Mouse (Mus musculus) mature B cell (primary cell): Measurements from ENCODE around the gene Zfand4.
"Not testable (repeated sequence)": the region's sequence is repeated elsewhere in the genome, so short reads cannot be mapped to it uniquely, and the experiment has no call there.

Experiments used
- in situ Hi-C: fragments of 300-500 bp; cut with MboI; formaldehyde crosslinking; loops from 2 replicates; pipeline ENCODE4 v1.14.3; 2019

Zfand4 gene

DNA sequence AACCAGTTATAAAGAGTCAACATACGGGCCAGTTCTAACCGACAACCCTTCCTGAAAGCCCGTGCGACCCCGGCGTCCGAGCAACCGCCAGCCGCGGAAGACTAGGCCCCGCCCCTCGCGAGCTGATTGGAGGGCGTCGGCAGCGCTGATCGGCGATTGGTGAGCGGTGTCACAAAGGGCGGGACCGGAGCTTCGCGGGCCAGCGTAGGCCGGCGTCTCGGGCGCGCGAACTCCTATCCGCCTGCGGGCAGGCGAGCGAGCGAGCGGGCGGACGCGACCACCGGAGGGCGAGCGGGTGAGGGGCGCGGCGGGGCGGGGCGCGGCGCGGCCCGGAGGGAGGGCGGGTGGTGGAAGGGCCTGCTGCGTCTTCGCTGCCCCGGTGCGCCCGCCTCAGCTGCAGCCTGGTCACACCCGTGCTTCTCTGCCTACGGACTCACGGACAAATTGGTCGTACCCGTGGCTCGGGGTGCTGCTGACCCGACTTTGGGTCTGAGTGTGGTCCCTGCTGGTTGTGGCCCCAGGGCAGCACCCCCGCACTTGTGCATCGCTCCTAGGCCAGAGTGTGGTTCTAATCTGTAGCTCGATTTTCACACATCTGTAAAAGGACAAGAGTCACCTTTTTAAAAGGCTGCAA lies at the start of gene Zfand4:
Gene Zfand4 (plus strand): TSS at position 205 of the 634 bp plus-strand sequence.
- in situ Hi-C loops = no loop called here

DNA sequence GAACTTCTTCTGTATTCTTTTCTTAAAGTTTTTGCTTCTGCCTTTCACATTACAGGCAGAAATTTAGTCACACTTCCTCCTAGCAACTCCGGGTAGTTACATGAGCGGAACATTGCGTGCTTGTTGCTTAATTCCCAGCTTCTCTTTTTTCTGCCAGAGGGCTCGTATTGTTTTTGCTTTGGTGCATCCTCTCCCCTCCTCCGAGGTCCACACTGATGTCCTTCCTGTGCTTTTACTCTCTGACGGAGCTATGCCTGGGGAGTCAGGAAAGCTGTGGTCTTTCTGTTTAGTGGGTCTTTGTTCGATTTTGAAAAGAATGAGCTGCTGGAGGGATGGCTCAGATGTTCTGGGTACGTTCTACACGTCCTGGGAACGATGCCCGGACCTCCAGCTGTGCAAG lies 36.3 kb upstream of the Zfand4 start:
- in situ Hi-C loops = no loop called here

DNA sequence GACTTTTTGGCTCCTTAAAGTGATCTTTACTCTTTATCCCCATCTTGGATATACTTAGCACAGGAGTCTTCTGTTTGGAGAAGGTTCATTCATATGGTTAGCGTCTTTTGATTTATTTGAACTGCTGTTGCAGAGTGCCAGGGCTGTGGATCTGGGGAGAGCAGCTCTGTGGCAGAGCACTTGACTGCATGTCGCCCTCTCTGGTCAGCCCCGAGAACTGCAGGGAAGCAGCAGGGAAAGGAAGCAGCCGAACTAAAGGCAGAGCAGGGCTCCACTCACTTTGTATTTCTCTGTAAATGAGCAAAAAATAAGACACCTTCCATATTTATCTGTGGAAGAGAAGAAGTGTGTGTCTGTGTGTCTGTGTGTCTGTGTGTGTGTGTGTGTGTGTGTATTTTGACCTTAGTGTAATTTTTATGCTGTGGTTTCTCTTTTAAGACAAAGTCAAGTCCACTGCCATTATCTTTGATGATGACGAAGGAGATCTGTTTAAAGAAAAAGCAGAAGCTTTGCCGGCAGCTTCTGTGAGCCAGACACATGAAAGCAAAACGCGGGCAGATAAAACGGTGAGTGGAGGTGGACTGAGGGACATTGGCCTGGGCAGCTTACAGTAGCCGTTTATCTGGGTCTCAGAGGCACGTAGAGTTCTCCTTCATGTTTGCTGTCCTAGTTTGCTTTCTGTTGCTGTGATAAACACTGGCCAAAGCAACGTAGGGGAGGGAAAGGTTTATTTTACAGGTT lies 35.1 kb upstream of the Zfand4 start:
- in situ Hi-C loops = no loop called here

DNA sequence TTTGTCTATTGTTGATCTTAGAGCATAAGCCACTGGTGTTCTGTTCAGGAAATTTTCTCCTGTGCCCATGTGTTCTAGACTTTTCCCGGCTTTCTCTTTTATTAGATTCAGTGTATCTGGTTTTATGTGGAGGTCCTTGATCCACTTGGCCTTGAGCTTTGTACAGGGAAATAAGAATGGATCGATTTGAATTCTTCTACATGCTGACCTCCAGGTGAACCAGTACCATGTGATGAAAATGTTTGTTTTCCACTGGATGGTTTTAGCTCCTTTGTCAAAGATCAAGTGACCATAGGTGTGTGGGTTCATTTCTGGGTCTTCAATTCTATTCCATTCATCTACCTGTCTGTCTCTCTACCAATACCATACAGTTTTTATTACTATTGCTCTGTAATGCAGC lies 29.2 kb upstream of the Zfand4 start:
- in situ Hi-C loops = not testable (repeated sequence)

DNA sequence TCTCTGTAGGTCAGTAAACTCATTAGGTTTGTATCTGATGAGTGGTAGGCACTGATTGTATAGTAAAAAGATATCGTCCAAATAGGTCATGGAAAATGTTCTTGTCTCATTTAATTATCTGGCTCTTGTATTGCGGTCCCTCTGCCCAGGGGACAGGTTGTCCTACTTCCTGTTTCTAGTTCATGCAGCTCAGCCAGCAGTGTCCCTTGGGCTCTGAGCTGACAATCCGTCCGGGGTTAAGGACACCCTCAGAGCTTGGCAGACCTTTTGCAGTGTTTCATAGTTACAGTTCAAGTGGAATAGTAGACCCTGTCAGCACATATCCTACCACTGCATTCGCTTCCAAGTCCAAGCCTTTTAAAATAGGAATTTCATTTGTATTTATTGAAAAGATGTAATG lies 28.7 kb upstream of the Zfand4 start:
- in situ Hi-C loops = no loop called here

DNA sequence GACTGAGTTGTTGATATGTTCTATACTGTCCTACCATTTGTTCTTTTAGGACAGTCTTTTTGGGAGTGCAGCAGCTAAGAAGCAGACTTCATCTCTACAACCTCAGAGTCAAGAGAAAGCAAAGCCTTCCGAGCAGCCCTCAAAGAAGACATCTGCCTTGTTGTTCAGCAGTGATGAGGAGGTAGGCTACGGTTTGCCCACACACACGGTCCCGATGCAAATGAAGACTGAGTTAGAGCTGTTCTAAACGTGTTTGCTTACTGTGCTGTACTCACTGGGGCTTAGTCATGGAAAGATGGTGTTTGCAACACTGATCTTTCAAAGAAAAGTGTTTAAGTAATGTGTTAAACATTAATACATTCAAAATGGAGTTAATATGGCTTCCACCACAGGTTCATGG lies 25.9 kb upstream of the Zfand4 start:
- in situ Hi-C loops = no loop called here

DNA sequence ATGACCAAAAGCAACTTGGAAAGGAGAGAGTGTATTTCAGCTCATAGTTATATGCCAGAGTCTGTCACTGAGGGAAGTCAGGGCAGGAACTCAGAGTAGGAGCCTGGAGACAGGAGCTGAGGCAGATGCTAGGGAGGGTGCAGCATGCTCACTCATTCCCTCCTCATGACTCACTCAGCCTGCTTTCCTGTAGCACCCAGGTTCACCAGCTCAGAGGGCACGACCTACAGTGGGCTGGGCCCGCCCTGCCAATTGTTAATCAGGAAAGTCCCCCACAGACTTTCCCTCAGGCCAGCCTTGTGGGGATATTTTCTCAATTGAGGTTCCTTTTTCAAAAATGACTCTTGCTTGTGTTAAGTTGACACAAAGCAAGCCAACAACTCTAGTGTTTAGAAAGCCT lies 23.7 kb upstream of the Zfand4 start:
- in situ Hi-C loops = no loop called here

DNA sequence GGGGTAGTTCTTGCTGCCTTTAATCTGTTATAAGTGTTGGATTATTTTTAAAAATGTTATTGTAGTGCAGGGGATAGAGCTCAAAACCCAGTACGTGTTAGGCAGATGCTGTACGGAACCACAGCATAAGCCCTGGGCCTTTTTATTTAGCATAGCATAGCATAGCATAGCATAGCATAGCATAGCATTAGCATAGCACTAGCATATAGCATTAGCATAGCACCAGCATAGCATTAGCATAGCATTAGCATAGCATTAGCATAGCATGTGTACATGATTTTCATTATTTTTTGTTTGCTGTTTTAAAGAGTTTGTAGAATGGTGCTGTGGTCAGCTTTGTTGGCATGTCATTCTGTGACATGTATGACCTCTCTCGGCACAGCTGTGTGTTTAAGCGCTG lies 4.4 kb upstream of the Zfand4 start:
- in situ Hi-C loops = no loop called here

DNA sequence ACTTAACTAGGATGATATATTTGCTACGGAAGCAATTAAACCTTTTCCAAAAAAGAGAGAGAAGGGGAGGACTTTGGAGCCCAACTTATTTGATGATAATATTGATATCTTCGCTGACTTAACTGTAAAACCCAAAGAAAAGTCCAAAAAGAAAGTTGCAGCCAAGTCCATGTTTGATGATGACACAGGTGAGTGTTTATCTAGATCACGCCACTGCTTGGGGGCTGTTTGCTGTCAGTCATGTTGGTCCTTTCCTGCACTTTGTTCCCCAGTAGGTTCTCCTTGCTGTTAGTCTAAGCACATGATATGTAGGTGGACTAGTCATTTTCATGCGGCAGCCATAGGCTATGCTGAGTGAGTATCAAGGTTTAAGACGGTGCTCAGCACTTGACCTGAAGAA lies 3.5 kb upstream of the Zfand4 start:
- in situ Hi-C loops = no loop called here

DNA sequence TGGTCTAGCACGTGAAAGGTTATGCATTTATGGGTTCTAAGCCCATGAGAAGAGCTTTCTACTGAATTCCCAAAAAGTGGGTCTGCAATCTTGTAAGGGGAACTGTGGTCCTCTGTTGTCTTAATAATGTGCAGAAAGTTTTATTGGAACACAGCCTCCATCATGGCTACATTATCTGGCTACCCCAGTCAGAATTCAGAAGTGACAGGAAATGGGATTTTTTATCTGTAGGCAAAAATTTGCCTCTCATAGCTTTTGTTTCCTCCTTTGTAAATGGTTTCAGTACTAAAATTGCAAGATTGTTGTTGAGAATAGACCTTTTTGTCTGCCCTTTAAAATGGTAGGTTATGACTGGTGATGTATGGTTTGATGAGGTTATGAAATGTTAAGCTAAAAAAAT lies 1.2 kb upstream of the Zfand4 start:
- in situ Hi-C loops = no loop called here

DNA sequence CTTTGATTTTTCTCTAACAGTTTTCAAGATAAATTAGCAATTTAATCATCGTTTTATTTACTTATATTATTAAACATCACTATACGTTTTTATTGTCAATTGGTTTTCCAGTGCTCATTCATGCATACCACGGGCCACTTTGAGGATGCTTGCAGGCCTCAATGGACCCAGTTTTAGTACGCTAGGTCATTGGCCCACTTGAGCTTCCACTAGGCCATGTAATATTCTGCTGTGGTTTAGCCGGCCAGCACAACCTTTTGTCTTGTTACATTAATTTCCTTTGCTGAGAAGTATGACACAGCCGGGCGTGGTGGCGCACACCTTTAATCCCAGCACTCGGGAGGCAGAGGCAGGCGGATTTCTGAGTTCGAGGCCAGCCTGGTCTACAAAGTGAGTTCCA lies 814 bp downstream of the Zfand4 start:
- in situ Hi-C loops = no loop called here

DNA sequence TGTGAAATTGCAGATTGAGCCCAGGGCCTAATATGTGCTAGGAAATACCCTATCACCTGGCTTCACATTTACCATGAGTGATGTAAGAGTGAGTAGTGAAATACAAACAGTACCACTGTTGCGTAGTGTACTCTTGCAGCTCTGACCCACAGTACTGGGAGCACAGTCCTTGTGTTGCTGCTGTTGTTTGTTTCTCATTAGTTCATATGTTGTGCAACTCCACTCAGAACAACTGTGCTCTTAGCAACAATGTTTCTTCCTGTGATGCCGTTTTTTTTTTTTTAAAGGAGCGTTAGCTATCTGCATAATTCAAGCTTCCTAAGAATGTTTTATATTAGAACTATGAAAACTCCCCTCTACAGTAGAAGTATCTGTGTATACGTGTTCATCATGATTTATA lies 1.6 kb downstream of the Zfand4 start:
- in situ Hi-C loops = no loop called here

DNA sequence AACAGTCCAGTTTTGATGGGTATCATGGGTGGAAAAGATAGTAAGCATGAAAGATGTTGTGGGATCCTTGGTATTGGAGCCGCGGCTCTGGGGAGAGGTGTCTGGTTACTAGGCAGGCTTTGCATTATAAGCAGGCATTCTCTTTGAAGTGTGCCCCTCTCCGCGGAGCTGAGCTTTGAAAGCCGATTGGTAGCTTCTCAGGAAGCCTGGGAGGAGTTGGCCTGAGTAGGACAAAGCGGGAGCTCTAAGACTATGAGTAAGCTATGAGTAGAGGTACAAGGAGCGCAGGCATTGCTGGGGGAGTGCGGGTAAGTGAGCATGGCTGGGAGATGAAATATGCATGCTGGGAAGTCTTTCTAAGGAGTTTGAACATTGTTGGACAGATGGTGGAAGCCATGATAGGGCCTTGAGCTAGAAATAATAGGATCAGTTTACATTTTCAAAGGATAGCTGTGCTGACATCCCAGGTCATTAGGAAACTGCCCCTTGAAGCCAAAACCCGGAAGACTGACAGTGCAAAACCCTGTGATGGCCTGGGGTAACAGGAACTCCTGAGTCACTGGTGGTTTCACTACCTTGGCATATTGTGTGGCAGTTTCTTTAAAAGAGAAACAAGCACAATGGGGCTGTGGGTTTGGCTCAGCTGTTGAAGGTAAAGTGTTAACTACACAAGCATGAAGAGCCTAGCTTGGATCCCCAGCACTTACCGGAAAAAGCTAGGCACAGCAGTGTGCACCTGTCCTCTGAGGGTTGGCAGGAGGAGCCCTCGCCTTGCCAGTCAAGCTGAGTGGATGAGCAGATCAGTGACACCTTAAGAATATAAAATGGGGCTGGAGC lies 2.5 kb downstream of the Zfand4 start:
- in situ Hi-C loops = no loop called here

DNA sequence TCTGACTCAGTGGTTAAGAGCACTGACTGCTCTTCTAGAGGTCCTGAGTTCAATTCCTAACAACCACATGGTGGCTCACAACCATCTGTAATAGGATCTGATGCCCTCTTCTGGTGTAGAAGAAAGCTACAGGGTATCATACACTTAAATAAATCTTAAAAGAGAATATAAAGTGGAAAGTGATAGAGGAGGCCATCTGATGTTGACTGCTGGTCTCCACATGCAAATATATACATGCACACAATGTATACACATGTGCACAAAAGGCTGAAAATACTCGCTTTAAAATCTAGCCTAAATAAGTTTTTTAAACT lies 3.0 kb downstream of the Zfand4 start:
- in situ Hi-C loops = no loop called here

DNA sequence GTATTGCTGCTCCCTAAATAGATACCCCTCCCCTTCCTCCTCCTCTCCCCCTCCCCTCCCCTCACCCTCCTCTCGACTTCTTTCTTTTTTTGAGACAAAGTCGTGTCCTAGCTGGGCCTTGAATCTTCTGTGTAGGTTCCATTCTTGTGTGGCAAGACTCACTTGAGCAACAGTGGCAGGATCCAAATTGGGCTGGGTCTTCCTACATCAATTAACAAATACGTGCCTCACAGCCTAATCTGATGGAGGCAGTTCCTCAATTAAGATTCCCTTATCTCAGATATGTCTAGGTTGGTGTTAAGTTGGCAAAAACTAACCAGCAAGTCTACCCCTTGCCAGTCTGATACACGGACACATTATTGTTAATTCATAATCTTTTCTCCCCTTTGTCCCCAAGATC lies 11.7 kb downstream of the Zfand4 start:
- in situ Hi-C loops = no loop called here

DNA sequence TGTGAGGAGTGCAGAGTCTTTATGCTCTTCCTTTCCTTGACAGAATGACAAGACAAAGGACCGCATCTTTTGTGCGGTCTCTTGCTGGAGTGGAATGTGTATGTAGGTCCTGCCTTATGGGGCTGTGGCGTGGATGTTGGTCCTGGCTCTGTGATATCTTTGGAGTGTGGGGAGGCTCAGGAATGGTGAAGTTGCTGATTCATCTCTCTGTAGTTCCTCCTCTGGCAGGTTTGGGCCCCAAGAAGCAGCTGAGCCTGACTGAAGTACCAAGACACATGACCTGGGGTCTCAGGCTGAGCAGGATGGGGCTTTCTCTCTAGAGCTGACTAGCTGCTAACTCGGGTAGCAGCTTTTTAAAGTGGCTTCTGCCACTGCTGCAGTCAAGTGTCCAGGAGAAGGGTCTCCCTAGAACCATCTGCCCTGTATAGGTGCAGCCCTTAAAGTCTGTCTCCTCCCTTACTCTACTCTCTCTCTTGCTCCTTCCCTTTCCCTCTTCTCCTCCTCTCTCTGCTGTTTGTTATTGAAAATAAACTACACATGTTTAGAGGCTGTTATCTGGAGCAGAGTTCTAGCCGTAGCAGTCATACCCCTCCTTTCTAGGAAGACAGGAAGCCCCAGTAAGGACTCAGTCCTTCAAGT lies 14.8 kb downstream of the Zfand4 start:
- in situ Hi-C loops = no loop called here

DNA sequence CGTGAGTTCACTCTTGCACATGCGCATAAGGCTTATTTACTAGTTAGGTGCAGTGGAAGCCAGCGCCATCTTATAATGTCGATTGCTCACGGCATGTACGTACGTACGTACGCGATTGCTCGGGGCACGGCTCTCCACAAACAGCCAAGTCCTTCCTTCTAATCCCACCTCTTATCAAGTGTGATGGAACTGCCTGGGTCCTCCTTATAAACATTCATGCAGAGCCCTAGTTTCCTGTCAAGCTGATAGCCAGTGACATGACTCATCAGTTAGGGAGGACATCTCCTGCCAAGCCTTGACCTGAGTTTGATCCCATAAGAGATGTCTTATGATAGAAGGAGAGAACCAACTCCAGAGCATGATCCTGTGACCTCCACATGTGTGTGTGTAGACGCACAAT lies 17.0 kb downstream of the Zfand4 start:
- in situ Hi-C loops = no loop called here

DNA sequence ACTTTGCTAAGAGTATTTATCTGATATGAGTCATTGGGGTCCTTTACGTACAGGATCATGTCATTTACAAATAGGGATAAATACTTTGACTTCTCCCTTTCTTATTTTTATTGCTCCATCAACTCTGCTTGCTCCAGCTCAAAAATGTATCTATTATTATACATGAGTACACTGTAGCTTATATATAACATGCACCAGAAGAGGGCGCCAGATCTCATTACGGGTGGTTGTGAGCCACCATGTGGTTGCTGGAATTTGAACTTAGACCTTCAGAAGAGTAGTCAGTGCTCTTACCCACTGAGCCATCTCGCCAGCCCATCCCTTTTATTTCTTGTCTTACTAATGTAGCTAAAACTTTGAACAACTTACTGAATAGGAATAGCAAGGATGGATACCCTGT lies 18.5 kb downstream of the Zfand4 start:
- in situ Hi-C loops = no loop called here

DNA sequence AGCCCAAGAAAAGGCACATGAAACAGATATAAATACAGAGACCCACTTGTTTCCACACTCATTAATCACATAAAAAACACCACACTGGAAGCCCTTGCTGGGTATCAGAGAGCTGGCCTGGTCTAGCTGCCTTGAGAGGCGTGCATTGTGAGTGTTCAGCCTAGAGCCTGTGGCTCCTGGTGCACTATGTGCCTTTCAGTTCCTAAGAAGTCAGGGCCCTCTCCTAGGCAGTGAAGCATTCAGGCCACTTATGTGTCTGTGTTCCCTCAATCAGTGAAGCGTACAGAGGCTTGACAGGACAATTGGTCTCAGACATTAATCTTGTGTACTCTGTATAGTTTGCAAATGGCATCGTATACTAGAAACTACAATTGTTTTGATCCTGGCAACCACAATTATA lies 19.3 kb downstream of the Zfand4 start:
- in situ Hi-C loops = no loop called here

DNA sequence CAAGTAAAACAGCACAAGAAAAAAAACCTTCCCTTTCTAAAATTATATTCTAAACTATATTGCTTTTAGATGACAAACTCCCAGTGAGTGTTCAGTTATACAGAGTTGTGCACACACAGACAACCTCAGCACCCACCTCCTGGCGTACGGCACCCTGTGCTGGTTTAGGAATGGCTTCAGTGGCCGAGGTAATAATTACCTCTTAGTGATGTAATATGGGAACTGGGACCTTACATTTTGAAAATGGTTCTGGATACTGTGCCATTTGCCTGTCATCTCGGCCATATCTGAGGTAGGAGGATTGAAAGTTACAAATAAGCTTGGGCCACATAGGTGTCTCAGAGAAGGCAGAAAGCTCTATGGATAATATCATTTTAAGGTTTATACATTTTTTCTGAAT lies 22.3 kb downstream of the Zfand4 start:
- in situ Hi-C loops = no loop called here

DNA sequence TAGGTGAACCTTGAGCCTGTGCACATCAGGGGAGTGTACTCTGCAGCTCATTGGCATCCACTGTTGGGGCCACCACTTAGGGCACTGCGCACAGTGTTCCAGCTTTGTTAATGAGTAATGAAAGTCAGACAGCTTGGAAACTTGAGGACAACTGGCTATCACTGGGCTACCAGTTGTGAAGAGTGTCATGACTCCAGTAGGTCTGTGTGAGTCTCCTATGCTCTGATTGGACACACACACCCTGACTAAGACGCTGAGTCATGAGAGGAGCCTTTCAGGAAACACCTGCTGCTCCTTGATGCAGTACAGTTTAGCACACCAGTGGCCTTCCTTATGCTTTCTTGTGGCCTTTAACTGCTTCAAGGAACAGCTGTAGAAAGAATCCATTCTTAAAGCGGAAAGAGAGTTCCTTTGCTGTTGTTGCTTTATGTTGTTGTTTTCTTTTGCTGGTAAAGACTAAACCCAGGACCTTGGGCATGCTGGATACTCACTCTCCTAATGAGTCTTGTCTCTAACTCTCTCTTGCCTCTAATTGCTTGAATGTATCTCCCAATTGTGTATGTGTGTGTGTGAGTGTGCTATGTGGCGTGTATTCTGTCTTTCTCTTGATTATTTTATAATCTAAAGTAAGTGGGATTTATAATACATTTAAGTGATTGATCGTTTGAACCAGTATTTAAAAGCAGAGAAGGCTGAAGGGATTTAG lies 23.0 kb downstream of the Zfand4 start:
- in situ Hi-C loops = no loop called here

DNA sequence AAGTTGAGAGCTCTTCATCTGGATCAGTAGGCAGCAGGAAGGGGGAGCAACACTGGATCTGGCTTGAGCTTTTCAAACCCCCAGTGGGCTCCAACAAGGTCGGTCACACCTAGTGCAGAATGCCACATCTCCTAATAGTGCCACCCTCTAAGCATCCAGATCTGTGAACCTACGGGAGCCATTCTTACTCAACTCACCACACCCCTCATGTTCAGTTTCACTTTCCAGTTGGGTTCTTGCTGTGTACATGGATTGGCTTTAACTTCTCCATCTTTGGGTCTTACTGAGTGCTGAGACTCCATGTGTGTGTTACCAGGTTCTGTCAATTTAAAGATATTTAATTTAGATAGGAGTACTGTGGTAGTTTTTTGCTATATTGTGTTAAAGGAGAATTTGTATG lies 47.4 kb downstream of the Zfand4 start:
- in situ Hi-C loops = no loop called here
